Mouse (Mus musculus): Measurements from ENCODE around the gene Xrn2.

DNA sequence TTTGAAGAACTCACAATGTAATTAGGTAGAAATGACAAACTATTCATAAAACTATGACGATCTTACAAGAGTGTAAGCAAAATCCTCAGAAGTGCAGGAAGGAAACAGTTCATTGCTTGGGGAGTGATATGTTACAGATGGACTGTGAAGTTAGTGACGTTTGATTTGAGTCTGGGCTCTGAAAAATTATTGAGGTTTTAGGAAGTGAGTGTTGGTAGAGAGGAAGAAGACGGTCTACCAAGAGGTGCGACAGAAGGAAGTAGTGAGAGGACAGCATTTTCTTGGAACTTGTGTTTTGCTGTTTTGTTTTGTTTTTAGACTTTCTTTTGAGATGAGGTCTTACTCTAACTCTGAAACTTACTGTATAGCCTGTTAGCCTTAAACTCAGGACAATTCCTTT lies 10.8 kb downstream of the Xrn2 start:
- TF ChIP-seq ZNF384 (IDR thresholded peaks at IDR 0.05; ENCODE audit: low read depth, low read length) = no peak
- no peak for TF ChIP-seq EP300 (IDR thresholded peaks at IDR 0.05; ENCODE audit: low read depth in 1 of 2, low read length in 2 of 2)
- no peak for TF ChIP-seq MAFK (IDR thresholded peaks at IDR 0.05; ENCODE audit: borderline replicate concordance, low read depth, low read length)
- TF ChIP-seq JUND (IDR thresholded peaks at IDR 0.05; ENCODE audit: low read depth, low read length) = no peak
- no peak for TF ChIP-seq NELFE (IDR thresholded peaks at IDR 0.05; ENCODE audit: low read depth, low read length)
- TF ChIP-seq RAD21 (IDR thresholded peaks at IDR 0.05; ENCODE audit: low read depth, low read length) = no peak
- no peak for TF ChIP-seq CTCF (IDR thresholded peaks at IDR 0.05 in 2 of 3, conservative IDR thresholded peaks at IDR 0.05 in 1 of 3; ENCODE audit: control insufficient read depth in 1 of 3, insufficient read depth in 1 of 3, low read depth in 2 of 3, low read length in 3 of 3, poor library complexity in 1 of 3, severe bottlenecking in 1 of 3)
- no peak for TF ChIP-seq USF1 (IDR thresholded peaks at IDR 0.05; ENCODE audit: low read depth, low read length)
- TF ChIP-seq POLR2A (IDR thresholded peaks at IDR 0.05; ENCODE audit: control insufficient read depth in 1 of 2, insufficient read depth in 1 of 2, low read depth in 1 of 2, low read length in 2 of 2, poor library complexity in 1 of 2) = no peak
- TF ChIP-seq MAX (IDR thresholded peaks at IDR 0.05; ENCODE audit: low read length) = no peak
- no peak for TF ChIP-seq TAL1 (IDR thresholded peaks at IDR 0.05; ENCODE audit: low read length)

Data from MEL (cell line).